Mouse (Mus musculus): Measurements from ENCODE around the gene Adam12. TPM values are rescaled to one million over a fixed set of nuclear protein-coding genes. Genes with fewer than 3 reads are reported as not detected.
"Not testable (repeated sequence)": the region's sequence is repeated elsewhere in the genome, so short reads cannot be mapped to it uniquely, and the experiment has no call there.

Gene Adam12
- polyA plus RNA-seq, 1 experiment = 1.8 TPM

- H3K27ac ChIP-seq (ENCODE audit: control insufficient read depth, insufficient read depth, low read depth, low read length, poor library complexity) = no peak overlapping the region
- H3K4me1 ChIP-seq (ENCODE audit: control insufficient read depth, insufficient read depth, low read length) = no peaks in the 10 kb centered on the region
- 73% methylated on average over 4 of the region's 4 CpGs for WGBS
- no peak for TF ChIP-seq CTCF (IDR thresholded peaks at IDR 0.05; ENCODE audit: control insufficient read depth, insufficient read depth, low read length)
- TF ChIP-seq POLR2A (IDR thresholded peaks at IDR 0.05; ENCODE audit: borderline replicate concordance, control insufficient read depth, low read depth, low read length) = no peak
- H3K4me3 ChIP-seq (replicated peaks; ENCODE audit: control insufficient read depth, low read depth, low read length) = no peak overlapping the region
These were observed 342.0 kb downstream of the Adam12 start for GRCm38 (mm10) chr7:133889986-133890385.

GRCm38 (mm10) chr7:133888926-133889920 is 342.7 kb downstream of the Adam12 start:
- no peak for TF ChIP-seq CTCF (IDR thresholded peaks at IDR 0.05; ENCODE audit: control insufficient read depth, insufficient read depth, low read length)
- no peak for TF ChIP-seq POLR2A (IDR thresholded peaks at IDR 0.05; ENCODE audit: borderline replicate concordance, control insufficient read depth, low read depth, low read length)
- H3K4me1 ChIP-seq (ENCODE audit: control insufficient read depth, insufficient read depth, low read length) = no peaks in the 10 kb centered on the region
- no peak overlapping the region for H3K4me3 ChIP-seq (replicated peaks; ENCODE audit: control insufficient read depth, low read depth, low read length)
- 82% methylated on average over 19 of the region's 19 CpGs for WGBS
- no peak overlapping the region for H3K27ac ChIP-seq (ENCODE audit: control insufficient read depth, insufficient read depth, low read depth, low read length, poor library complexity)

GRCm38 (mm10) chr7:133884759-133885431 is 347.1 kb downstream of the Adam12 start:
- H3K27ac ChIP-seq (ENCODE audit: control insufficient read depth, insufficient read depth, low read depth, low read length, poor library complexity); H3K4me1 ChIP-seq (ENCODE audit: control insufficient read depth, insufficient read depth, low read length); H3K4me3 ChIP-seq (replicated peaks; ENCODE audit: control insufficient read depth, low read depth, low read length): not testable (repeated sequence)
- 92% methylated on average over 5 of the region's 9 CpGs for WGBS

- WGBS = 91% methylated on average over 8 of the region's 8 CpGs
- H3K4me3 ChIP-seq (replicated peaks; ENCODE audit: control insufficient read depth, low read depth, low read length) = no peak overlapping the region
- TF ChIP-seq CTCF (IDR thresholded peaks at IDR 0.05; ENCODE audit: control insufficient read depth, insufficient read depth, low read length) (no peak), POLR2A (IDR thresholded peaks at IDR 0.05; ENCODE audit: borderline replicate concordance, control insufficient read depth, low read depth, low read length) (no peak)
- no peaks in the 10 kb centered on the region for H3K4me1 ChIP-seq (ENCODE audit: control insufficient read depth, insufficient read depth, low read length)
- no peak overlapping the region for H3K27ac ChIP-seq (ENCODE audit: control insufficient read depth, insufficient read depth, low read depth, low read length, poor library complexity)
These were observed 352.2 kb downstream of the Adam12 start for GRCm38 (mm10) chr7:133879761-133880160.

- Histone ChIP-seq H3K27ac (ENCODE audit: control insufficient read depth, insufficient read depth, low read depth, low read length, poor library complexity) (no peak overlapping the region), H3K4me3 (replicated peaks; ENCODE audit: control insufficient read depth, low read depth, low read length) (no peak overlapping the region), H3K4me1 (ENCODE audit: control insufficient read depth, insufficient read depth, low read length) (no peaks in the 10 kb centered on the region)
- no peak for TF ChIP-seq CTCF (IDR thresholded peaks at IDR 0.05; ENCODE audit: control insufficient read depth, insufficient read depth, low read length)
- 80% methylated on average over 17 of the region's 17 CpGs for WGBS
These were observed 355.2 kb downstream of the Adam12 start for GRCm38 (mm10) chr7:133876646-133877342.

GRCm38 (mm10) chr7:133876139-133876538 is 355.8 kb downstream of the Adam12 start:
- Histone ChIP-seq H3K4me3 (replicated peaks; ENCODE audit: control insufficient read depth, low read depth, low read length) (no peak overlapping the region), H3K4me1 (ENCODE audit: control insufficient read depth, insufficient read depth, low read length) (no peaks in the 10 kb centered on the region), H3K27ac (ENCODE audit: control insufficient read depth, insufficient read depth, low read depth, low read length, poor library complexity) (no peak overlapping the region)
- 72% methylated on average over 3 of the region's 3 CpGs for WGBS
- TF ChIP-seq CTCF (IDR thresholded peaks at IDR 0.05; ENCODE audit: control insufficient read depth, insufficient read depth, low read length) (no peak), POLR2A (IDR thresholded peaks at IDR 0.05; ENCODE audit: borderline replicate concordance, control insufficient read depth, low read depth, low read length) (no peak)

GRCm38 (mm10) chr7:133872701-133873100 is 359.2 kb downstream of the Adam12 start:
- TF ChIP-seq CTCF (IDR thresholded peaks at IDR 0.05; ENCODE audit: control insufficient read depth, insufficient read depth, low read length) (no peak), POLR2A (IDR thresholded peaks at IDR 0.05; ENCODE audit: borderline replicate concordance, control insufficient read depth, low read depth, low read length) (no peak)
- 59% methylated on average over 5 of the region's 5 CpGs for WGBS

GRCm38 (mm10) chr7:133870265-133870664 is 361.7 kb downstream of the Adam12 start:
- TF ChIP-seq CTCF (IDR thresholded peaks at IDR 0.05; ENCODE audit: control insufficient read depth, insufficient read depth, low read length) (no peak), POLR2A (IDR thresholded peaks at IDR 0.05; ENCODE audit: borderline replicate concordance, control insufficient read depth, low read depth, low read length) (no peak)
- 44% methylated on average over 4 of the region's 4 CpGs for WGBS
- H3K27ac ChIP-seq (ENCODE audit: control insufficient read depth, insufficient read depth, low read depth, low read length, poor library complexity) = no peak overlapping the region
- no peak overlapping the region for H3K4me3 ChIP-seq (replicated peaks; ENCODE audit: control insufficient read depth, low read depth, low read length)
- H3K4me1 ChIP-seq (ENCODE audit: control insufficient read depth, insufficient read depth, low read length) = no peaks in the 10 kb centered on the region

More at GRCm38 (mm10) chr7:133872701-133873100, 359.2 kb downstream of the Adam12 start:
- no peaks in the 10 kb centered on the region for H3K4me1 ChIP-seq (ENCODE audit: control insufficient read depth, insufficient read depth, low read length)
- H3K27ac ChIP-seq (ENCODE audit: control insufficient read depth, insufficient read depth, low read depth, low read length, poor library complexity) = no peak overlapping the region
- no peak overlapping the region for H3K4me3 ChIP-seq (replicated peaks; ENCODE audit: control insufficient read depth, low read depth, low read length)

Measured in bone marrow, adult 2 months (tissue).